Mouse (Mus musculus) small intestine, adult 2 months (tissue): ENCODE results near the gene Rars.

Experiments used
- CTCF ChIP-seq: fragments of 200-500 bp; IDR thresholded peaks from 2 replicates; pipeline ENCODE4 v1.5.1; 2012; ENCODE audit warnings: low read depth, mild to moderate bottlenecking, control low read depth, inconsistent platforms, low read length, moderate library complexity, mixed read lengths; ENCODE audit not compliant: insufficient replicate concordance, insufficient read length; ENCODE audit errors: extremely low read depth
- POLR2A ChIP-seq: fragments of 200-500 bp; IDR thresholded peaks from 2 replicates; pipeline ENCODE4 v1.6.1; 2012; ENCODE audit warnings: low read depth, mild to moderate bottlenecking, control low read depth, inconsistent platforms, low read length, moderate library complexity

- TF ChIP-seq CTCF (peak; percentile 13; the same call in 1 of the 2 replicates), POLR2A (no peak)
These were observed 49.8 kb downstream of the Rars start for GRCm38 (mm10) chr11:35784537-35784936.
